Mouse (Mus musculus) midbrain, embryonic 15.5 days (tissue): Measurements from ENCODE around the gene Ube3b. TPM values are rescaled to one million over a fixed set of nuclear protein-coding genes. Genes with fewer than 3 reads are reported as not detected.
A peak's percentile ranks its signal among the peaks of the same experiment; 100 is the strongest.

Source experiments
- ATAC-seq: fragments of 200-750 bp; cut with Nextera tagmentation; replicated peaks from 2 replicates; pipeline ENCODE4 v1.8.0; 2017; ENCODE audit warnings: moderate TSS enrichment
- H3K27ac ChIP-seq: fragments of 300-500 bp; sonication (generic); 2 replicates; pipeline ENCODE4 v1.5.1; 2015; ENCODE audit warnings: mild to moderate bottlenecking, inconsistent platforms
- H3K27me3 ChIP-seq: fragments of 300-500 bp; sonication (generic); replicated peaks from 2 replicates; pipeline ENCODE4 v1.6.1; 2015; ENCODE audit warnings: inconsistent platforms
- H3K36me3 ChIP-seq: fragments of 300-500 bp; sonication (generic); replicated peaks from 2 replicates; pipeline ENCODE4 v1.6.1; 2015; ENCODE audit warnings: inconsistent platforms
- H3K4me1 ChIP-seq: fragments of 300-500 bp; sonication (generic); 2 replicates; pipeline ENCODE4 v1.6.1; 2015; ENCODE audit warnings: inconsistent platforms
- H3K4me2 ChIP-seq: fragments of 300-500 bp; sonication (generic); 2 replicates; pipeline ENCODE4 v1.6.1; 2015; ENCODE audit warnings: inconsistent platforms, mild to moderate bottlenecking, moderate library complexity
- H3K4me3 ChIP-seq: fragments of 300-500 bp; sonication (generic); 2 replicates; pipeline ENCODE4 v1.5.1; 2015; ENCODE audit warnings: mild to moderate bottlenecking, inconsistent platforms
- H3K9ac ChIP-seq: fragments of 300-500 bp; sonication (generic); 2 replicates; pipeline ENCODE4 v1.6.1; 2015; ENCODE audit warnings: mild to moderate bottlenecking, inconsistent platforms
- H3K9me3 ChIP-seq: fragments of 300-500 bp; sonication (generic); 2 replicates; pipeline ENCODE4 v1.6.1; 2016; ENCODE audit warnings: inconsistent platforms
- WGBS: fragments of 180-500 bp; shearing (Covaris S2); methylation state at CpG from one replicate; pipeline ENCODE4 v1.1.7; 2015; ENCODE audit warnings: mixed read lengths; 5-methylcytosine and 5-hydroxymethylcytosine counted together
- polyA plus RNA-seq: library from polyadenylated mRNA; unstranded; fragments of >200 nt; fragmentation: Nextera tagmentation; extraction: Ambion mirVana; gene quantifications from 2 replicates; pipeline ENCODE4 v1.2.1, GENCODE M21; 2015

Ube3b gene
- polyA plus RNA-seq, 1 experiment from 2014 or later = 41.3 TPM

- no peaks in the 10 kb centered on the region for H3K9me3 ChIP-seq
- H3K4me1 ChIP-seq = no peaks in the 10 kb centered on the region
- no peaks in the 10 kb centered on the region for H3K27me3 ChIP-seq
- no peak overlapping the region for H3K9ac ChIP-seq
- peaks cover 86% of the 10 kb centered on the region for H3K36me3 ChIP-seq
- ATAC-seq = no peak
- 89% methylated on average over 23 of the region's 23 CpGs for WGBS
- H3K27ac ChIP-seq = no peak overlapping the region
- no peak overlapping the region for H3K4me3 ChIP-seq
- no peak overlapping the region for H3K4me2 ChIP-seq
Observed at GRCm38 (mm10) chr5:114412361-114412998, 32.1 kb downstream of the Ube3b start.

- Histone ChIP-seq H3K9ac (no peak overlapping the region), H3K9me3 (no peaks in the 10 kb centered on the region), H3K4me2 (no peak overlapping the region), H3K27me3 (no peaks in the 10 kb centered on the region), H3K36me3 (peaks cover 87% of the 10 kb centered on the region), H3K4me3 (no peak overlapping the region), H3K27ac (no peak overlapping the region), H3K4me1 (no peaks in the 10 kb centered on the region)
- no peak for ATAC-seq
- 81% methylated on average over 16 of the region's 16 CpGs for WGBS
Observed at GRCm38 (mm10) chr5:114413067-114413735, 32.8 kb downstream of the Ube3b start.

- no peak for ATAC-seq
- Histone ChIP-seq H3K9me3 (no peaks in the 10 kb centered on the region), H3K4me1 (no peaks in the 10 kb centered on the region), H3K4me2 (no peak overlapping the region), H3K27me3 (no peaks in the 10 kb centered on the region), H3K4me3 (no peak overlapping the region), H3K36me3 (peaks cover 81% of the 10 kb centered on the region), H3K27ac (no peak overlapping the region), H3K9ac (no peak overlapping the region)
- WGBS = 91% methylated on average over 5 of the region's 5 CpGs
Observed at GRCm38 (mm10) chr5:114415606-114416005, 35.2 kb downstream of the Ube3b start.

GRCm38 (mm10) chr5:114416855-114417254 lies 36.4 kb downstream of the Ube3b start:
- no peak for ATAC-seq
- Histone ChIP-seq H3K27ac (no peak overlapping the region), H3K9ac (no peak overlapping the region), H3K36me3 (peaks cover 77% of the 10 kb centered on the region), H3K4me1 (no peaks in the 10 kb centered on the region), H3K4me2 (no peak overlapping the region), H3K27me3 (no peaks in the 10 kb centered on the region), H3K4me3 (no peak overlapping the region), H3K9me3 (no peaks in the 10 kb centered on the region)
- 93% methylated on average over 8 of the region's 8 CpGs for WGBS

GRCm38 (mm10) chr5:114418541-114418940 lies 38.1 kb downstream of the Ube3b start:
- Histone ChIP-seq H3K36me3 (peaks cover 60% of the 10 kb centered on the region), H3K9me3 (no peaks in the 10 kb centered on the region), H3K27ac (no peak overlapping the region), H3K4me3 (no peak overlapping the region), H3K27me3 (no peaks in the 10 kb centered on the region), H3K9ac (no peak overlapping the region), H3K4me2 (no peak overlapping the region), H3K4me1 (peaks cover 3% of the 10 kb centered on the region; the same call in 1 of the 2 replicates)
- ATAC-seq = 0 out of 2 replicates have a peak, but pooled peaks have one; percentile 48
- 83% methylated on average over 8 of the region's 8 CpGs for WGBS

GRCm38 (mm10) chr5:114421561-114422298 lies 41.3 kb downstream of the Ube3b start:
- no peaks in the 10 kb centered on the region for H3K27me3 ChIP-seq
- no peak overlapping the region for H3K4me2 ChIP-seq
- H3K9ac ChIP-seq = no peak overlapping the region
- ATAC-seq = no peak
- no peak overlapping the region for H3K27ac ChIP-seq
- H3K9me3 ChIP-seq = no peaks in the 10 kb centered on the region
- H3K36me3 ChIP-seq = peaks cover 35% of the 10 kb centered on the region
- peaks cover 3% of the 10 kb centered on the region; the same call in 1 of the 2 replicates for H3K4me1 ChIP-seq
- H3K4me3 ChIP-seq = no peak overlapping the region
- 84% methylated on average over 11 of the region's 11 CpGs for WGBS

- no peak overlapping the region for H3K4me3 ChIP-seq
- H3K36me3 ChIP-seq = peaks cover 27% of the 10 kb centered on the region
- peaks cover 3% of the 10 kb centered on the region; the same call in 1 of the 2 replicates for H3K4me1 ChIP-seq
- no peak for ATAC-seq
- H3K27me3 ChIP-seq = no peaks in the 10 kb centered on the region
- no peaks in the 10 kb centered on the region for H3K9me3 ChIP-seq
- 52% methylated on average over 5 of the region's 5 CpGs for WGBS
- no peak overlapping the region for H3K9ac ChIP-seq
- no peak overlapping the region for H3K27ac ChIP-seq
- H3K4me2 ChIP-seq = no peak overlapping the region
Observed at GRCm38 (mm10) chr5:114422591-114422990, 42.2 kb downstream of the Ube3b start.

- Histone ChIP-seq H3K9me3 (no peaks in the 10 kb centered on the region), H3K27me3 (no peaks in the 10 kb centered on the region), H3K27ac (no peak overlapping the region), H3K36me3 (peaks cover 16% of the 10 kb centered on the region), H3K4me1 (peaks cover 6% of the 10 kb centered on the region; the same call in 1 of the 2 replicates), H3K4me3 (no peak overlapping the region), H3K4me2 (no peak overlapping the region), H3K9ac (no peak overlapping the region)
- ATAC-seq = no peak
- 59% methylated on average over 5 of the region's 5 CpGs for WGBS
Observed at GRCm38 (mm10) chr5:114423961-114424360, 43.6 kb downstream of the Ube3b start.

- no peak overlapping the region for H3K4me3 ChIP-seq
- H3K4me1 ChIP-seq = peaks cover 6% of the 10 kb centered on the region; the same call in 1 of the 2 replicates
- peak overlapping the region; percentile 13; the same call in 1 of the 2 replicates for H3K27ac ChIP-seq
- H3K9me3 ChIP-seq = no peaks in the 10 kb centered on the region
- no peaks in the 10 kb centered on the region for H3K27me3 ChIP-seq
- no peak for ATAC-seq
- 76% methylated on average over 6 of the region's 6 CpGs for WGBS
- H3K9ac ChIP-seq = no peak overlapping the region
- no peak overlapping the region for H3K4me2 ChIP-seq
- H3K36me3 ChIP-seq = no peaks in the 10 kb centered on the region
Observed at GRCm38 (mm10) chr5:114426732-114427131, 46.3 kb downstream of the Ube3b start.

GRCm38 (mm10) chr5:114428621-114429020 lies 48.2 kb downstream of the Ube3b start:
- no peaks in the 10 kb centered on the region for H3K9me3 ChIP-seq
- no peaks in the 10 kb centered on the region for H3K27me3 ChIP-seq
- no peak overlapping the region for H3K4me3 ChIP-seq
- no peak overlapping the region for H3K9ac ChIP-seq
- H3K4me2 ChIP-seq = no peak overlapping the region
- no peak overlapping the region for H3K27ac ChIP-seq
- ATAC-seq = no peak
- 82% methylated on average over 18 of the region's 18 CpGs for WGBS
- no peaks in the 10 kb centered on the region for H3K36me3 ChIP-seq
- peaks cover 2% of the 10 kb centered on the region; the same call in 1 of the 2 replicates for H3K4me1 ChIP-seq

GRCm38 (mm10) chr5:114429781-114430180 lies 49.4 kb downstream of the Ube3b start:
- Histone ChIP-seq H3K4me1 (peaks cover 2% of the 10 kb centered on the region; the same call in 1 of the 2 replicates), H3K27ac (no peak overlapping the region), H3K4me2 (no peak overlapping the region), H3K9me3 (no peaks in the 10 kb centered on the region), H3K9ac (no peak overlapping the region), H3K4me3 (no peak overlapping the region), H3K36me3 (no peaks in the 10 kb centered on the region), H3K27me3 (no peaks in the 10 kb centered on the region)
- 90% methylated on average over 7 of the region's 7 CpGs for WGBS
- no peak for ATAC-seq

- Histone ChIP-seq H3K4me3 (no peak overlapping the region), H3K9me3 (no peaks in the 10 kb centered on the region), H3K27ac (no peak overlapping the region), H3K36me3 (no peaks in the 10 kb centered on the region), H3K9ac (no peak overlapping the region), H3K4me1 (no peaks in the 10 kb centered on the region), H3K4me2 (no peak overlapping the region), H3K27me3 (no peaks in the 10 kb centered on the region)
- WGBS = 92% methylated on average over 8 of the region's 8 CpGs
- ATAC-seq = no peak
Observed at GRCm38 (mm10) chr5:114434359-114434758, 54.0 kb downstream of the Ube3b start.
